Mouse (Mus musculus): Measurements from ENCODE around the gene Rexo5. TPM values are rescaled to one million over a fixed set of nuclear protein-coding genes. Genes with fewer than 3 reads are reported as not detected.
A peak's percentile ranks its signal among the peaks of the same experiment; 100 is the strongest.

Rexo5 gene
- polyA plus RNA-seq, 1 experiment, result 3.3 TPM

DNA sequence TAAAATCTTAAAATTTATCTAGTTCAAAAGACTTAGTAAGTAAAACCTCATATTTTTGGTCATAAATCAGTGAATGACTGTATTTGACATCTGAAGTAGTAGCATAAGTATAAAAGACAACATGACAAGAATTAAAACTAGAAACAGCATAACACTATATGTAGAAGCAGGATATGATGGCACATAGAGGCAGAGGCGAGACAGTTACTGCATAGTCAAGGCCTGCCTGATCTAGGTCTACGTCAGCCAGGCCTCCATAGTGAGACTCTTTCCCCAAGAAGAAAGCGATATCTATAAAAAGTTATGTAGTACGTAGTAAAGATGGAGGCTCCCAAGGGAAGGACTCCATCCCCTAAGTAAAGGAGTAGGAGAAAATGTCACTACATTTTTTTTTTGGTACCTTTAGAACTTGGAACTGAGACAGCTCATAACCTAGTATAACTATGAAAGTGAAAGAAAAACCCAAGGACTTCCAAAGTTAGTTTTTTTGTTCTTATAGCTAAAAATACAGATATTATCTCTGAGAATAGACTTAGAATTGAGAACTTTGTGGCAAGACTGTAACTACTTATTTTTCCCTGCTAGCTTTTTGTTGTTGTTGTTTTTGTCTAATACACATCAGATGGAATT is 48.1 kb downstream of the Rexo5 start:
- Histone ChIP-seq H3ac (ENCODE audit: control insufficient read depth, insufficient read length) (no peak overlapping the region), H3K4me2 (ENCODE audit: low read depth) (no peak overlapping the region), H3K27me3 (ENCODE audit: control insufficient read depth, insufficient read depth, insufficient read length) (no peaks in the 10 kb centered on the region), H3K79me2 (ENCODE audit: control insufficient read depth, insufficient read depth) (no peaks in the 10 kb centered on the region), H3K4me3 (no peak overlapping the region), H3K36me3 (ENCODE audit: control insufficient read depth, insufficient read depth) (peaks cover 3% of the 10 kb centered on the region)
- TF ChIP-seq SRF (IDR thresholded peaks at IDR 0.05; ENCODE audit: control insufficient read depth, insufficient read length, low read depth), result no peak
- no peak for TF ChIP-seq TCF12 (IDR thresholded peaks at IDR 0.05; ENCODE audit: insufficient read depth, poor library complexity, severe bottlenecking)
- no peak for TF ChIP-seq CEBPB (IDR thresholded peaks at IDR 0.05; ENCODE audit: insufficient read depth, poor library complexity, severe bottlenecking)
- TF ChIP-seq MYOG (IDR thresholded peaks at IDR 0.05; ENCODE audit: control insufficient read depth in 1 of 3, insufficient read depth in 1 of 3, insufficient read length in 2 of 3, low read depth in 2 of 3), result no peak
- no peak for TF ChIP-seq E2F4 (IDR thresholded peaks at IDR 0.05; ENCODE audit: insufficient read depth)
- TF ChIP-seq TCF3 (IDR thresholded peaks at IDR 0.05; ENCODE audit: insufficient read length, low read depth), result no peak
- TF ChIP-seq POLR2A (IDR thresholded peaks at IDR 0.05; ENCODE audit: insufficient read length, low read depth), result no peak
- no peak for TF ChIP-seq MAX (IDR thresholded peaks at IDR 0.05; ENCODE audit: low read depth)
- no peak for TF ChIP-seq REST (IDR thresholded peaks at IDR 0.05; ENCODE audit: insufficient read depth, insufficient read length)
- TF ChIP-seq POLR2AphosphoS2 (IDR thresholded peaks at IDR 0.05; ENCODE audit: insufficient read length, low read depth), result no peak
- TF ChIP-seq USF1 (IDR thresholded peaks at IDR 0.05; ENCODE audit: low read depth), result no peak
- TF ChIP-seq MYOD1 (IDR thresholded peaks at IDR 0.05; ENCODE audit: control insufficient read depth in 1 of 3, insufficient read length in 2 of 3, low read depth in 2 of 3), result no peak

DNA sequence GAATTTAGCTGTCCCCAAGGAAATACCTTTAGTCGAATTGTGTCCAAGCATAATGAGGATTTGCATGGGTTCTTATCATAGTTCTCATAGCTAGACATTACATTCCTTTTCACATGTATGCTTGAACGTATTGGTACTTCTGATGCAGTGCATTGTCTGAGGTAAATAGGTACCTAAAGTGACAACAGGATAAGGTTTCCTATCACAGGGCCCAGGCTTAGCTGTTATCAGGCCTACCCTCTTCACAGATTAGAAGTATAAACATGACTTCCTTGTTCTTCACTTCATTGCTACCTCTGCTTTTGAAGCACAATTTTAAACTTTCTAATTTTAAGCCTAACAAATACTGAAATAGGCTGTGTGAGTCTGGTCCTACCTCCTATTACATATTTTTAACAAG is 51.7 kb downstream of the Rexo5 start:
- no peaks in the 10 kb centered on the region for H3K79me2 ChIP-seq (ENCODE audit: control insufficient read depth, insufficient read depth)
- no peak for TF ChIP-seq MYOD1 (IDR thresholded peaks at IDR 0.05; ENCODE audit: control insufficient read depth in 1 of 3, insufficient read length in 2 of 3, low read depth in 2 of 3)
- no peak for TF ChIP-seq POLR2AphosphoS2 (IDR thresholded peaks at IDR 0.05; ENCODE audit: insufficient read length, low read depth)
- TF ChIP-seq E2F4 (IDR thresholded peaks at IDR 0.05; ENCODE audit: insufficient read depth), result no peak
- TF ChIP-seq USF1 (IDR thresholded peaks at IDR 0.05; ENCODE audit: low read depth), result no peak
- TF ChIP-seq MYOG (IDR thresholded peaks at IDR 0.05; ENCODE audit: control insufficient read depth in 1 of 3, insufficient read depth in 1 of 3, insufficient read length in 2 of 3, low read depth in 2 of 3), result no peak
- TF ChIP-seq REST (IDR thresholded peaks at IDR 0.05; ENCODE audit: insufficient read depth, insufficient read length), result no peak
- TF ChIP-seq TCF3 (IDR thresholded peaks at IDR 0.05; ENCODE audit: insufficient read length, low read depth), result no peak
- TF ChIP-seq MAX (IDR thresholded peaks at IDR 0.05; ENCODE audit: low read depth), result no peak
- no peak for TF ChIP-seq CEBPB (IDR thresholded peaks at IDR 0.05; ENCODE audit: insufficient read depth, poor library complexity, severe bottlenecking)
- H3ac ChIP-seq (ENCODE audit: control insufficient read depth, insufficient read length), result no peak overlapping the region
- H3K4me3 ChIP-seq, result no peak overlapping the region
- H3K27me3 ChIP-seq (ENCODE audit: control insufficient read depth, insufficient read depth, insufficient read length), result no peaks in the 10 kb centered on the region
- H3K4me2 ChIP-seq (ENCODE audit: low read depth), result no peak overlapping the region
- no peaks in the 10 kb centered on the region for H3K36me3 ChIP-seq (ENCODE audit: control insufficient read depth, insufficient read depth)

DNA sequence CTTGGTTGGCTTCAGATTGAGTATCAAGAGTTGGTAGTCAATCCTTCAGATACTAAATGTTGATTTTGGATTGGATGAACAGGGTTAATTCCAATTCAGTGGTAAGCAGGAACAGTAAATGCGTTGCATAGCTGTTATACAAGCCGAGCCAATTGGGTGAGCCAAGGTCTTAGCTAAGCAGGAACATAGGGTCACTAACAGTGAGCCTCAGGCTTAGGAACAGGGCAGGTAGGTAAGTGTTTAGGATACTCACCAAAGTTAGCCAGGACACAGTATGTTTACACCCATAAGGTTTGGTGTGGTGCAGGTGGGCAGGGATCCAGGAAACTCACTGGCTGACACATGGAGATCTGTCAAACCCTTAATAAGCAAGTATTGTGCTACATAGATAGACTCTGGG is 53.6 kb downstream of the Rexo5 start:
- TF ChIP-seq CEBPB (IDR thresholded peaks at IDR 0.05; ENCODE audit: insufficient read depth, poor library complexity, severe bottlenecking) (no peak), TCF3 (IDR thresholded peaks at IDR 0.05; ENCODE audit: insufficient read length, low read depth) (no peak), E2F4 (IDR thresholded peaks at IDR 0.05; ENCODE audit: insufficient read depth) (no peak), REST (IDR thresholded peaks at IDR 0.05; ENCODE audit: insufficient read depth, insufficient read length) (no peak), MYOG (IDR thresholded peaks at IDR 0.05; ENCODE audit: control insufficient read depth in 1 of 3, insufficient read depth in 1 of 3, insufficient read length in 2 of 3, low read depth in 2 of 3) (no peak), MAX (IDR thresholded peaks at IDR 0.05; ENCODE audit: low read depth) (no peak), USF1 (IDR thresholded peaks at IDR 0.05; ENCODE audit: low read depth) (no peak), TCF12 (IDR thresholded peaks at IDR 0.05; ENCODE audit: insufficient read depth, poor library complexity, severe bottlenecking) (no peak), SRF (IDR thresholded peaks at IDR 0.05; ENCODE audit: control insufficient read depth, insufficient read length, low read depth) (no peak), MYOD1 (IDR thresholded peaks at IDR 0.05; ENCODE audit: control insufficient read depth in 1 of 3, insufficient read length in 2 of 3, low read depth in 2 of 3) (no peak), POLR2A (IDR thresholded peaks at IDR 0.05; ENCODE audit: insufficient read length, low read depth) (no peak), POLR2AphosphoS2 (IDR thresholded peaks at IDR 0.05; ENCODE audit: insufficient read length, low read depth) (no peak)
- H3K36me3 ChIP-seq (ENCODE audit: control insufficient read depth, insufficient read depth), result no peaks in the 10 kb centered on the region
- no peaks in the 10 kb centered on the region for H3K27me3 ChIP-seq (ENCODE audit: control insufficient read depth, insufficient read depth, insufficient read length)
- no peak overlapping the region for H3K4me3 ChIP-seq
- H3ac ChIP-seq (ENCODE audit: control insufficient read depth, insufficient read length), result no peak overlapping the region
- H3K79me2 ChIP-seq (ENCODE audit: control insufficient read depth, insufficient read depth), result no peaks in the 10 kb centered on the region
- H3K4me2 ChIP-seq (ENCODE audit: low read depth), result no peak overlapping the region

DNA sequence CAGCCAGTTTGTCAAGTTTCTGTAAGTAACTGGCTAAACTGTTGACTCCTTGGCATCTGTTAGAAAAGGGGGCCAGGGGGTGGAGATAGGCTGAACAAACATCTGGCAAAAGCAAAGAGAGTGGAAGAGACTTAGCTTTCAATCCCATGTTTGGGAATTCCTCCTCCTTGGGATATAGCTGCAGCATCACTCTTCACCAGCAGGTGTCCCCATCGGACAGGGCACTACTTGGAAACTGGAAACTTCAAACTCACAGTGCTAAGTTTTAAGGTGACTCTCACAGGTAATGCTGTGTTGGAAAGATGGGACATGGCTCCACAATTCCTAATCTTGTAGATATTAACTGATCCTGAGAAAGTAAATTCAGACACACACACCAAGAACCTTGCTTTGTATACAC is 55.3 kb downstream of the Rexo5 start:
- Histone ChIP-seq H3K36me3 (ENCODE audit: control insufficient read depth, insufficient read depth) (peaks cover 4% of the 10 kb centered on the region), H3K27me3 (ENCODE audit: control insufficient read depth, insufficient read depth, insufficient read length) (no peaks in the 10 kb centered on the region), H3K4me3 (no peak overlapping the region), H3ac (ENCODE audit: control insufficient read depth, insufficient read length) (no peak overlapping the region), H3K4me2 (ENCODE audit: low read depth) (no peak overlapping the region), H3K79me2 (ENCODE audit: control insufficient read depth, insufficient read depth) (no peaks in the 10 kb centered on the region)
- TF ChIP-seq TCF3 (IDR thresholded peaks at IDR 0.05; ENCODE audit: insufficient read length, low read depth) (no peak), E2F4 (IDR thresholded peaks at IDR 0.05; ENCODE audit: insufficient read depth) (no peak), MYOG (IDR thresholded peaks at IDR 0.05; ENCODE audit: control insufficient read depth in 1 of 3, insufficient read depth in 1 of 3, insufficient read length in 2 of 3, low read depth in 2 of 3) (no peak), MAX (IDR thresholded peaks at IDR 0.05; ENCODE audit: low read depth) (no peak), POLR2A (IDR thresholded peaks at IDR 0.05; ENCODE audit: insufficient read length, low read depth) (no peak)

DNA sequence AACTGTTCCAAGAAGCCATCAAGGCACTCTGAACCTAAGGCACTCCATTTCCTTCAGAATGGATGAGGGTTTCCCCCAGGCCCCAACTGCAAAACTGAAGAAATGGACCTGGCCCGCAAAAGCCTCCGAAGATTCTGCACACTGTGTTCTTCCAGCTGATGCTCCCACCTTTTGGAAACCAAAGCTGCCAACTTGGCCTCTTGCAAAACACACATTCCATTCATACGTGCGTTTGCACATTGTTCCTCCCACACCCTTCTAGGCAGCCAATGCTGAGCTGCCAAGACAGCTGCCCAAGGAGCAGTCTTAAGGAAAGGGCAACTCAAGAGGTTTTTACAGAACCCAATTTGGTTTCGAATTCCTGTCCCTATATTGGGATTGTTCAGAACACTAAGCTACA is 56.9 kb downstream of the Rexo5 start:
- Histone ChIP-seq H3K36me3 (ENCODE audit: control insufficient read depth, insufficient read depth) (peaks cover 11% of the 10 kb centered on the region), H3K4me2 (ENCODE audit: low read depth) (no peak overlapping the region), H3K4me3 (no peak overlapping the region), H3ac (ENCODE audit: control insufficient read depth, insufficient read length) (no peak overlapping the region), H3K79me2 (ENCODE audit: control insufficient read depth, insufficient read depth) (no peaks in the 10 kb centered on the region), H3K27me3 (ENCODE audit: control insufficient read depth, insufficient read depth, insufficient read length) (no peaks in the 10 kb centered on the region)
- TF ChIP-seq POLR2AphosphoS2 (IDR thresholded peaks at IDR 0.05; ENCODE audit: insufficient read length, low read depth) (peak; percentile 64), POLR2A (IDR thresholded peaks at IDR 0.05; ENCODE audit: insufficient read length, low read depth) (no peak), MYOD1 (IDR thresholded peaks at IDR 0.05; ENCODE audit: control insufficient read depth in 1 of 3, insufficient read length in 2 of 3, low read depth in 2 of 3) (peak; percentile 79 to 88 (median 87)), CEBPB (IDR thresholded peaks at IDR 0.05; ENCODE audit: insufficient read depth, poor library complexity, severe bottlenecking) (peak; percentile 87), USF1 (IDR thresholded peaks at IDR 0.05; ENCODE audit: low read depth) (no peak), E2F4 (IDR thresholded peaks at IDR 0.05; ENCODE audit: insufficient read depth) (no peak), SRF (IDR thresholded peaks at IDR 0.05; ENCODE audit: control insufficient read depth, insufficient read length, low read depth) (no peak), TCF3 (IDR thresholded peaks at IDR 0.05; ENCODE audit: insufficient read length, low read depth) (no peak), MAX (IDR thresholded peaks at IDR 0.05; ENCODE audit: low read depth) (no peak), REST (IDR thresholded peaks at IDR 0.05; ENCODE audit: insufficient read depth, insufficient read length) (no peak), MYOG (IDR thresholded peaks at IDR 0.05; ENCODE audit: control insufficient read depth in 1 of 3, insufficient read depth in 1 of 3, insufficient read length in 2 of 3, low read depth in 2 of 3) (peak in 1 of 3 experiments; percentile 74), TCF12 (IDR thresholded peaks at IDR 0.05; ENCODE audit: insufficient read depth, poor library complexity, severe bottlenecking) (peak; percentile 60)

All from myocyte (in vitro differentiated cells).